Mouse (Mus musculus): ENCODE results near the gene Krtap4-2.

- TF ChIP-seq CTCF (conservative IDR thresholded peaks at IDR 0.05; ENCODE audit: low read length) = no peak
- TF ChIP-seq NANOG (IDR thresholded peaks at IDR 0.05; ENCODE audit: borderline replicate concordance, low read length) = no peak
- no peak for TF ChIP-seq POU5F1 (IDR thresholded peaks at IDR 0.05; ENCODE audit: borderline replicate concordance, low read length)
Observed at GRCm38 (mm10) chr11:99637086-99637485, 2.2 kb upstream of the Krtap4-2 start.
